Mouse (Mus musculus) hindbrain, postnatal 0 days (tissue): Measurements from ENCODE around the gene Vmn2r16. TPM values are rescaled to one million over a fixed set of nuclear protein-coding genes. Genes with fewer than 3 reads are reported as not detected.

Experiments
- ATAC-seq: fragments of 200-750 bp; cut with Nextera tagmentation; 2 replicates; pipeline ENCODE4 v1.8.0; 2017; ENCODE audit warnings: mild to moderate bottlenecking, moderate TSS enrichment, moderate library complexity
- DNase-seq: peaks from one replicate; pipeline ENCODE4 v3.0.0-alpha.2; 2015; ENCODE audit warnings: low spot score
- H3K27ac ChIP-seq: fragments of 300-500 bp; sonication (generic); 2 replicates; pipeline ENCODE4 v1.5.1; 2014; ENCODE audit warnings: mild to moderate bottlenecking
- H3K27me3 ChIP-seq: fragments of 300-500 bp; sonication (generic); 2 replicates; pipeline ENCODE4 v1.6.1; 2014; ENCODE audit warnings: low read length, mixed read lengths; ENCODE audit not compliant: insufficient read depth
- H3K36me3 ChIP-seq: fragments of 300-500 bp; sonication (generic); 2 replicates; pipeline ENCODE4 v1.6.1; 2014; ENCODE audit warnings: low read length, mixed read lengths; ENCODE audit not compliant: insufficient read depth
- H3K4me1 ChIP-seq: fragments of 300-500 bp; sonication (generic); 2 replicates; pipeline ENCODE4 v1.6.1; 2014; ENCODE audit warnings: antibody characterized with exemption, low read length, mixed read lengths; ENCODE audit not compliant: insufficient read depth
- H3K4me2 ChIP-seq: fragments of 300-500 bp; sonication (generic); 2 replicates; pipeline ENCODE4 v1.6.1; 2014; ENCODE audit warnings: low read depth, mild to moderate bottlenecking, low read length, moderate library complexity, mixed read lengths
- H3K4me3 ChIP-seq: fragments of 300-500 bp; sonication (generic); 2 replicates; pipeline ENCODE4 v1.5.1; 2014; ENCODE audit warnings: low read length
- H3K9ac ChIP-seq: fragments of 300-500 bp; sonication (generic); replicated peaks from 2 replicates; pipeline ENCODE4 v1.6.1; 2014; ENCODE audit warnings: mild to moderate bottlenecking, low read length, moderate library complexity, mixed read lengths
- H3K9me3 ChIP-seq: fragments of 300-500 bp; sonication (generic); 2 replicates; pipeline ENCODE4 v1.6.1; 2016; ENCODE audit warnings: low read length, mixed read lengths
- CTCF ChIP-seq: IDR thresholded peaks from 2 replicates; pipeline ENCODE4 v1.5.1; 2016; ENCODE audit warnings: antibody characterized with exemption, control low read depth, low read depth
- WGBS: fragments of 180-500 bp; shearing (Covaris S2); extraction: QIAGEN DNeasy Blood & Tissue Kit; methylation state at CpG from one replicate; pipeline ENCODE4 v1.1.7; 2014; 5-methylcytosine and 5-hydroxymethylcytosine counted together
- polyA plus RNA-seq: library from polyadenylated mRNA; unstranded; fragments of >200 nt; fragmentation: Nextera tagmentation; extraction: Ambion mirVana; gene quantifications from 2 replicates; pipeline ENCODE4 v1.2.1, GENCODE M21; 2015
- total RNA-seq: library from RNA; depleted of rRNA; stranded (reverse); fragments of >200 nt; gene quantifications from 2 replicates; pipeline ENCODE4 v1.2.3, GENCODE M21; 2014; rRNA removed

The Vmn2r16 gene
- total RNA-seq (not detected in 2 replicates), polyA plus RNA-seq (not detected in 2 replicates)

- TF ChIP-seq CTCF = no peak
- Histone ChIP-seq H3K4me3 (no peak within 1 kb of the TSS), H3K9me3 (peaks cover 14% of the 10 kb centered on the region), H3K36me3 (no peaks in the 10 kb centered on the region), H3K4me2 (no peak within 1 kb of the TSS), H3K27me3 (no peaks in the 10 kb centered on the region), H3K27ac (no peak within 1 kb of the TSS), H3K9ac (no peak within 1 kb of the TSS), H3K4me1 (no peaks in the 10 kb centered on the region)
- 65% methylated on average over 2 of the region's 2 CpGs for WGBS
- ATAC-seq = no peak
- DNase-seq = no peak
These were observed at the start of gene Vmn2r16 for GRCm38 (mm10) chr5:109329862-109330261. Gene Vmn2r16 (plus strand): TSS chr5:109330162.

DNA sequence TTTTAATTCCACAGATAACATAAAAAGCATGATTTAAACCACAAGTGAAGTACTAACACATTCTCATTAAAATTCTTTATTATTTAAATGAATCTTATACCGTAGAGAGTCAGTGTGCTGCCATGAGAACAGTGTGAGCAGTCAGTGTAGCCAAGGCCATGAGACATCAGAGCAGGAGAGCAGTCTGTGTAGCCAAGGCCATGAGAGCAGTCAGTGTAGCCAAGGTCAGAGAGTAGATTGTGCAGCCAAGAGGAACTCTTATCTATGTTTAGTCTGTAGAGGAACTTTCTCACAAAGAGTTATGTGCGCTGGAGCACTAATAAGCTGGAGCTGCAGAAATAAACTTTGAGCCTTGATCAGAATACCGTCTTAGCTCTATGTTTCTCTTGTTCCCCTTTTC is 35.3 kb upstream of the Vmn2r16 start:
- 86% methylated on average over 3 of the region's 3 CpGs for WGBS
- H3K27ac ChIP-seq = no peak overlapping the region
- no peaks in the 10 kb centered on the region for H3K36me3 ChIP-seq

GRCm38 (mm10) chr5:109297544-109297943 is 32.4 kb upstream of the Vmn2r16 start, which contains the start of gene Vmn2r15:
Gene Vmn2r15 (minus strand): TSS chr5:109297644.
- Histone ChIP-seq H3K27me3 (no peaks in the 10 kb centered on the region), H3K4me1 (no peaks in the 10 kb centered on the region), H3K9me3 (no peaks in the 10 kb centered on the region), H3K27ac (no peak within 1 kb of the TSS), H3K4me3 (no peak within 1 kb of the TSS), H3K9ac (no peak within 1 kb of the TSS), H3K36me3 (no peaks in the 10 kb centered on the region), H3K4me2 (no peak within 1 kb of the TSS)
- ATAC-seq = no peak
- WGBS = 57% methylated on average over 3 of the region's 3 CpGs
- no peak for TF ChIP-seq CTCF
- DNase-seq = no peak

More for the DNA sequence above, 35.3 kb upstream of the Vmn2r16 start:
- no peak overlapping the region for H3K4me3 ChIP-seq
- H3K4me1 ChIP-seq = no peaks in the 10 kb centered on the region
- ATAC-seq = no peak
- H3K9ac ChIP-seq = no peak overlapping the region
- no peak for TF ChIP-seq CTCF
- H3K4me2 ChIP-seq = no peak overlapping the region
- DNase-seq = no peak
- no peaks in the 10 kb centered on the region for H3K27me3 ChIP-seq
- H3K9me3 ChIP-seq = no peaks in the 10 kb centered on the region

DNA sequence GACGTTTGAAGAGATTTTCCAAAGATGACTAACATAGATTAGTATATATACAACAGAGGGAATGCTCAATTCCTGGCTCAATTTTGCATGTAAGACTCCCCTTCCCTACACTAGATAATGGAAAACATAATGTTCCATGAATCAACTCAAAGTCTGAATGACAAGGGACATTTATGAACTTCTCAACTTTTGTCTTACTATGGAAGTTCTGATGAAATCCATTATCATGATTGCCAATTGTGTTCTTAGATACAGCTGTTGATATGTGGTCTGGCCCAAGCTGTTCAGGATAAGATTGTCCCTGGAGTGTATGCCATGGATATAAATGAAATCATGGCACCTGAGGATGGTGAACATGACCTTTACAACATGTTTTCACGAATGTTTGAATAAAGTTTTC is 89.4 kb downstream of the Vmn2r16 start, which contains the start of gene Vmn2r17:
TSS of gene Vmn2r17 (plus strand) at position 301 of the 400 bp plus-strand sequence.
- Histone ChIP-seq H3K27me3 (no peaks in the 10 kb centered on the region), H3K4me3 (no peak within 1 kb of the TSS), H3K4me2 (no peak within 1 kb of the TSS), H3K4me1 (no peaks in the 10 kb centered on the region), H3K27ac (no peak within 1 kb of the TSS), H3K9me3 (peaks cover 10% of the 10 kb centered on the region; the same call in 1 of the 2 replicates), H3K36me3 (no peaks in the 10 kb centered on the region), H3K9ac (no peak within 1 kb of the TSS)
- DNase-seq = no peak
- 60% methylated on average over 2 of the region's 2 CpGs for WGBS
- TF ChIP-seq CTCF = no peak
- no peak for ATAC-seq

Other genes with a start within 250 kb of the Vmn2r16 start
- not detected in 2 replicates for gene Vmn2r12, start 232.2 kb upstream of the Vmn2r16 start, total RNA-seq
- gene Vmn2r12, start 232.2 kb upstream of the Vmn2r16 start, polyA plus RNA-seq = not detected in 2 replicates
- gene Vmn2r13, start 138.0 kb upstream of the Vmn2r16 start, total RNA-seq = not detected in 2 replicates
- gene Vmn2r13, start 138.0 kb upstream of the Vmn2r16 start, polyA plus RNA-seq = not detected in 2 replicates
- not detected in 2 replicates for gene Vmn2r14, start 105.5 kb upstream of the Vmn2r16 start, total RNA-seq
- gene Vmn2r14, start 105.5 kb upstream of the Vmn2r16 start, polyA plus RNA-seq = not detected in 2 replicates
- not detected in 2 replicates for gene Vmn2r15, start 32.5 kb upstream of the Vmn2r16 start, total RNA-seq
- not detected in 2 replicates for gene Vmn2r15, start 32.5 kb upstream of the Vmn2r16 start, polyA plus RNA-seq
- not detected in 2 replicates for gene Vmn2r17, start 89.5 kb downstream of the Vmn2r16 start, total RNA-seq
- gene Vmn2r17, start 89.5 kb downstream of the Vmn2r16 start, polyA plus RNA-seq = not detected in 2 replicates
- 30.3 and 37.7 TPM in 2 replicates for gene Crlf2, start 228.8 kb downstream of the Vmn2r16 start, total RNA-seq
- 28.6 and 29.0 TPM in 2 replicates for gene Crlf2, start 228.8 kb downstream of the Vmn2r16 start, polyA plus RNA-seq